Mouse (Mus musculus) lung, embryonic 16.5 days (tissue): ENCODE measurements around the gene Trpv1. TPM values are rescaled to one million over a fixed set of nuclear protein-coding genes. Genes with fewer than 3 reads are reported as not detected.

Source experiments
- ATAC-seq: fragments of 200-750 bp; cut with Nextera tagmentation; 2 replicates; pipeline ENCODE4 v1.8.0; 2017; ENCODE audit warnings: low read depth, mild to moderate bottlenecking, moderate library complexity
- H3K27ac ChIP-seq: fragments of 300-500 bp; sonication (generic); 2 replicates; pipeline ENCODE4 v1.5.1; 2014; ENCODE audit warnings: mild to moderate bottlenecking, control low read depth, low read length
- H3K27me3 ChIP-seq: fragments of 300-500 bp; sonication (generic); 2 replicates; pipeline ENCODE4 v1.6.1; 2014; ENCODE audit warnings: low read depth, low read length, mixed read lengths; ENCODE audit not compliant: control insufficient read depth, insufficient read depth
- H3K36me3 ChIP-seq: fragments of 300-500 bp; sonication (generic); 2 replicates; pipeline ENCODE4 v1.6.1; 2014; ENCODE audit warnings: low read length; ENCODE audit not compliant: control insufficient read depth, insufficient read depth
- H3K4me1 ChIP-seq: fragments of 300-500 bp; sonication (generic); replicated peaks from 2 replicates; pipeline ENCODE4 v1.6.1; 2014; ENCODE audit warnings: low read length, mixed read lengths; ENCODE audit not compliant: control insufficient read depth, insufficient read depth
- H3K4me2 ChIP-seq: fragments of 300-500 bp; sonication (generic); 2 replicates; pipeline ENCODE4 v1.6.1; 2014; ENCODE audit warnings: low read depth, low read length, control low read depth
- H3K4me3 ChIP-seq: fragments of 300-500 bp; sonication (generic); 2 replicates; pipeline ENCODE4 v1.5.1; 2014; ENCODE audit warnings: mild to moderate bottlenecking, low read length, control low read depth
- H3K9ac ChIP-seq: fragments of 300-500 bp; sonication (generic); 2 replicates; pipeline ENCODE4 v1.6.1; 2014; ENCODE audit warnings: low read length, control low read depth
- H3K9me3 ChIP-seq: fragments of 300-500 bp; sonication (generic); 2 replicates; pipeline ENCODE4 v1.6.1; 2016; ENCODE audit warnings: low read length; ENCODE audit not compliant: control insufficient read depth
- WGBS: fragments of 180-500 bp; shearing (Covaris S2); extraction: QIAGEN DNeasy Blood & Tissue Kit; methylation state at CpG from one replicate; pipeline ENCODE4 v1.1.7; 2014; 5-methylcytosine and 5-hydroxymethylcytosine counted together
- polyA plus RNA-seq: library from polyadenylated mRNA; unstranded; fragments of >200 nt; fragmentation: Nextera tagmentation; extraction: Ambion mirVana; gene quantifications from 2 replicates; pipeline ENCODE4 v1.2.1, GENCODE M21; 2015

The Trpv1 gene
- polyA plus RNA-seq, 1 experiment from 2014 or later: 0.05 TPM

GRCm38 (mm10) chr11:73201021-73201420 is 33.1 kb upstream of the Trpv1 start:
- no peak overlapping the region for H3K9ac ChIP-seq
- H3K27ac ChIP-seq: no peak overlapping the region
- 61% methylated on average over 2 of the region's 2 CpGs for whole genome bisulfite sequencing
- no peaks in the 10 kb centered on the region for H3K36me3 ChIP-seq
- H3K9me3 ChIP-seq: no peaks in the 10 kb centered on the region
- peaks cover 12% of the 10 kb centered on the region for H3K4me1 ChIP-seq
- no peak for ATAC-seq
- no peak overlapping the region for H3K4me2 ChIP-seq
- H3K27me3 ChIP-seq: no peaks in the 10 kb centered on the region
- no peak overlapping the region for H3K4me3 ChIP-seq

DNA sequence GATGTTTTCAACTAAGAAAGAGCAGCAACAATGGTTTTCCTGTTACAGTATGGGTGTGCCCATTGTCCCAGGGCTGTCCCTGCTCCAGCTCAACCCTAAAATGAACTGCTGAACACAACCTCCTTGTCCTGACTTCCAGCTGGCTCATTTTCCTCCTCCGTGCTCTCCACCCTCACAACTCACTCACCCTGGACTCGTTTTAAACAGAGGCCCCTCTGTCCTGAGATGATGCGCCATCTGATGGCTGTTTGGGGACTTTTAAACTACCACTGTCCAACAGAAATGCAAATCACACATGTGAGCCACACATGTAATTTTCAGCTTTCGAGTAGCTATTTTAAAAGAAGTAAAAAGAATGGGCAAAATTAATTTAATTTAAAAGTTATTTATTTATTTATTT is 32.5 kb upstream of the Trpv1 start:
- H3K9ac ChIP-seq: no peak overlapping the region
- no peak overlapping the region for H3K27ac ChIP-seq
- H3K4me1 ChIP-seq: peaks cover 12% of the 10 kb centered on the region
- 31% methylated on average over 4 of the region's 4 CpGs for WGBS
- H3K36me3 ChIP-seq: no peaks in the 10 kb centered on the region
- no peaks in the 10 kb centered on the region for H3K9me3 ChIP-seq
- ATAC-seq: no peak
- H3K4me2 ChIP-seq: no peak overlapping the region
- H3K4me3 ChIP-seq: no peak overlapping the region
- no peaks in the 10 kb centered on the region for H3K27me3 ChIP-seq

- Histone ChIP-seq H3K27ac (no peak overlapping the region), H3K36me3 (no peaks in the 10 kb centered on the region), H3K4me1 (peaks cover 4% of the 10 kb centered on the region), H3K4me2 (no peak overlapping the region), H3K27me3 (no peaks in the 10 kb centered on the region), H3K9ac (no peak overlapping the region), H3K4me3 (no peak overlapping the region), H3K9me3 (no peaks in the 10 kb centered on the region)
- WGBS: 77% methylated on average over 8 of the region's 8 CpGs
- no peak for ATAC-seq
Observed at GRCm38 (mm10) chr11:73203895-73204294, 30.2 kb upstream of the Trpv1 start.

DNA sequence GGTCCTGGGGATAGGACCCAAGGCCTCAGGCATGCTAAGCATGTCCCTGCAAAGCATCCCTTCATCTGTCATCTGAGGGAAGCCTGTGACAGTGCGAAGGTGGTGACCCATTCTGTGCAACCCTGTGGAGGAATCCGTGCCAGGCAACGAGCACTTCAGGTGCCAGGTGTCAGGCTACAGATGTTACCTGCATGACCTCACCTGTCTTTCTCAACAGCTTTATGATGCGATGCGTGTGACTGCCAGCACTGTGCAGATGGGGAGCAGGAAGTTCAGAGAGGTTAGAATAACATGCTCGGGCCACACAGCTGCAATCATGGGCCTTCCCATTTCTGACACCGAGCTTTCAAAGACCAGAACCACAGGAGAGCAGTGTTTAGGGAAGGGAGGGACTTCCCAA is 28.9 kb upstream of the Trpv1 start:
- Histone ChIP-seq H3K4me2 (no peak overlapping the region), H3K9me3 (no peaks in the 10 kb centered on the region), H3K36me3 (no peaks in the 10 kb centered on the region), H3K9ac (no peak overlapping the region), H3K27me3 (no peaks in the 10 kb centered on the region), H3K4me1 (no peaks in the 10 kb centered on the region), H3K4me3 (no peak overlapping the region), H3K27ac (no peak overlapping the region)
- ATAC-seq: no peak
- 57% methylated on average over 7 of the region's 7 CpGs for WGBS

GRCm38 (mm10) chr11:73207621-73208020 is 26.5 kb upstream of the Trpv1 start:
- H3K4me3 ChIP-seq: no peak overlapping the region
- no peak for ATAC-seq
- H3K9me3 ChIP-seq: no peaks in the 10 kb centered on the region
- H3K4me2 ChIP-seq: no peak overlapping the region
- H3K27me3 ChIP-seq: no peaks in the 10 kb centered on the region
- H3K4me1 ChIP-seq: no peaks in the 10 kb centered on the region
- no peak overlapping the region for H3K9ac ChIP-seq
- no peak overlapping the region for H3K27ac ChIP-seq
- H3K36me3 ChIP-seq: no peaks in the 10 kb centered on the region
- 84% methylated on average over 2 of the region's 2 CpGs for WGBS

- no peak for ATAC-seq
- Histone ChIP-seq H3K36me3 (no peaks in the 10 kb centered on the region), H3K9me3 (no peaks in the 10 kb centered on the region), H3K4me2 (no peak overlapping the region), H3K4me3 (no peak overlapping the region), H3K9ac (no peak overlapping the region), H3K27ac (no peak overlapping the region), H3K27me3 (no peaks in the 10 kb centered on the region), H3K4me1 (no peaks in the 10 kb centered on the region)
- 61% methylated on average over 3 of the region's 3 CpGs for WGBS
Observed at GRCm38 (mm10) chr11:73213956-73214355, 20.1 kb upstream of the Trpv1 start.

GRCm38 (mm10) chr11:73219671-73220070 is 14.4 kb upstream of the Trpv1 start:
- WGBS: 52% methylated on average over 2 of the region's 2 CpGs
- H3K36me3 ChIP-seq: no peaks in the 10 kb centered on the region
- no peak overlapping the region for H3K9ac ChIP-seq
- no peak overlapping the region for H3K4me2 ChIP-seq
- H3K27ac ChIP-seq: no peak overlapping the region
- H3K9me3 ChIP-seq: no peaks in the 10 kb centered on the region
- no peak for ATAC-seq
- H3K27me3 ChIP-seq: no peaks in the 10 kb centered on the region
- no peaks in the 10 kb centered on the region for H3K4me1 ChIP-seq
- no peak overlapping the region for H3K4me3 ChIP-seq

GRCm38 (mm10) chr11:73220651-73221050 is 13.4 kb upstream of the Trpv1 start:
- 86% methylated on average over 1 of the region's 1 CpGs for WGBS
- Histone ChIP-seq H3K4me2 (no peak overlapping the region), H3K9me3 (no peaks in the 10 kb centered on the region), H3K27me3 (no peaks in the 10 kb centered on the region), H3K4me3 (no peak overlapping the region), H3K4me1 (no peaks in the 10 kb centered on the region), H3K9ac (no peak overlapping the region), H3K27ac (no peak overlapping the region), H3K36me3 (no peaks in the 10 kb centered on the region)
- no peak for ATAC-seq

- WGBS: 20% methylated on average over 5 of the region's 5 CpGs
- Histone ChIP-seq H3K27ac (no peak overlapping the region), H3K9me3 (no peaks in the 10 kb centered on the region), H3K4me3 (no peak overlapping the region), H3K27me3 (no peaks in the 10 kb centered on the region), H3K9ac (no peak overlapping the region), H3K4me1 (no peaks in the 10 kb centered on the region), H3K36me3 (no peaks in the 10 kb centered on the region), H3K4me2 (no peak overlapping the region)
- 0 out of 2 replicates have a peak, but pooled peaks have one; percentile 34 for ATAC-seq
Observed at GRCm38 (mm10) chr11:73222846-73223245, 11.2 kb upstream of the Trpv1 start.

GRCm38 (mm10) chr11:73223966-73224365 is 10.1 kb upstream of the Trpv1 start:
- H3K36me3 ChIP-seq: no peaks in the 10 kb centered on the region

More at GRCm38 (mm10) chr11:73223966-73224365, 10.1 kb upstream of the Trpv1 start:
- Histone ChIP-seq H3K27ac (no peak overlapping the region), H3K9ac (no peak overlapping the region), H3K4me1 (no peaks in the 10 kb centered on the region), H3K27me3 (no peaks in the 10 kb centered on the region), H3K4me2 (no peak overlapping the region), H3K9me3 (no peaks in the 10 kb centered on the region), H3K4me3 (no peak overlapping the region)
- no peak for ATAC-seq
- WGBS: 58% methylated on average over 2 of the region's 2 CpGs
